Mouse (Mus musculus): Measurements from ENCODE around the gene Spdef.

- no peak for TF ChIP-seq EP300 (IDR thresholded peaks at IDR 0.05; ENCODE audit: low read depth)
- no peak for TF ChIP-seq CTCF (IDR thresholded peaks at IDR 0.05; ENCODE audit: low read depth)
These were observed 10.5 kb downstream of the Spdef start for GRCm38 (mm10) chr17:27718250-27718649.

All from liver, embryonic 14.5 days (tissue).